ENCODE assay signal across 20 mouse cellular contexts in genomic region chr17:32022551-32022950, GRCm38 (mm10). TPM values are rescaled to one million over a fixed set of nuclear protein-coding genes. Genes with fewer than 3 reads are reported as not detected.
DNase-seq lines count a peak whose midpoint lies in the region; ATAC-seq and TF ChIP-seq lines count a peak whose summit lies in the region.
"Had no signal": no experiment of that assay in that cellular context is flagged by ENCODE, and none has a peak within 500 bp of the region (broad histone marks: within the 10 kb centered on the region; RNA-seq: fewer than 3 reads in every experiment).

No protein-coding gene starts in this region.

- ATAC-seq in kidney, embryonic 14.5 days (ENCODE audit: low FRiP score, low TSS enrichment), result no peak
- no peak for ATAC-seq in kidney, postnatal 0 days (replicated peaks; ENCODE audit: low FRiP score, low read depth)
- ATAC-seq in inflammation-experienced regulatory T-cells, adult 6 months, result no peak
- no peak for ATAC-seq in heart, embryonic 12.5 days (ENCODE audit: insufficient number of reproducible peaks, low FRiP score)
- ATAC-seq: forebrain, embryonic 14.5 days; hindbrain, embryonic 16.5 days; intestine, postnatal 0 days; liver, postnatal 0 days had no signal

- peaks cover 5% of the 10 kb centered on the region; the same call in 1 of the 2 replicates for H3K4me1 ChIP-seq in kidney, embryonic 14.5 days (ENCODE audit: control insufficient read depth, insufficient read depth, low read length)
- H3K4me1 ChIP-seq in kidney, postnatal 0 days (replicated peaks; ENCODE audit: insufficient read depth, low read length), result peaks cover 9% of the 10 kb centered on the region; the same call in 1 of the 2 replicates
- H3K4me1 ChIP-seq in heart, embryonic 12.5 days (replicated peaks), result peaks cover 16% of the 10 kb centered on the region
- H3K4me1 ChIP-seq: neural tube, embryonic 15.5 days had no signal

- H3K4me2 ChIP-seq in kidney, embryonic 14.5 days (replicated peaks; ENCODE audit: low read depth, low read length), result no peak overlapping the region
- no peak overlapping the region for H3K4me2 ChIP-seq in kidney, postnatal 0 days (ENCODE audit: low read length)
- H3K4me2 ChIP-seq in heart, embryonic 12.5 days, result no peak overlapping the region
- H3K4me2 ChIP-seq: limb, embryonic 12.5 days; liver, embryonic 11.5 days; midbrain, embryonic 11.5 days; neural tube, embryonic 15.5 days had no signal

- H3K36me3 ChIP-seq in kidney, embryonic 14.5 days (ENCODE audit: control insufficient read depth, insufficient read depth, low read length), result no peaks in the 10 kb centered on the region
- no peaks in the 10 kb centered on the region for H3K36me3 ChIP-seq in kidney, postnatal 0 days (ENCODE audit: insufficient read depth, low read length)
- H3K36me3 ChIP-seq in heart, embryonic 12.5 days, result no peaks in the 10 kb centered on the region
- H3K36me3 ChIP-seq: hindbrain, embryonic 10.5 days; limb, embryonic 12.5 days; neural tube, embryonic 15.5 days had no signal

- no peak overlapping the region for H3K9ac ChIP-seq in kidney, embryonic 14.5 days (ENCODE audit: low read depth, low read length)
- H3K9ac ChIP-seq in kidney, postnatal 0 days (ENCODE audit: low read depth, low read length), result no peak overlapping the region
- H3K9ac ChIP-seq in heart, embryonic 12.5 days, result no peak overlapping the region
- H3K9ac ChIP-seq: limb, embryonic 12.5 days; liver, postnatal 0 days; neural tube, embryonic 15.5 days had no signal

- WGBS in kidney, embryonic 14.5 days, result 60% methylated on average over 6 of the region's 6 CpGs
- WGBS in kidney, postnatal 0 days, result 42% methylated on average over 6 of the region's 6 CpGs
- 69% methylated on average over 6 of the region's 6 CpGs for WGBS in heart, embryonic 12.5 days

- H3K27me3 ChIP-seq in kidney, embryonic 14.5 days (ENCODE audit: control insufficient read depth, insufficient read depth, low read length), result no peaks in the 10 kb centered on the region
- H3K27me3 ChIP-seq in kidney, postnatal 0 days (ENCODE audit: insufficient read depth, low read length), result no peaks in the 10 kb centered on the region
- H3K27me3 ChIP-seq in heart, embryonic 12.5 days (replicated peaks), result no peaks in the 10 kb centered on the region
- H3K27me3 ChIP-seq: limb, embryonic 12.5 days; neural tube, embryonic 15.5 days had no signal

- no peak for TF ChIP-seq CTCF in kidney, postnatal 0 days (IDR thresholded peaks at IDR 0.05; ENCODE audit: low read depth)

- H3K27ac ChIP-seq in kidney, embryonic 14.5 days (ENCODE audit: low read depth, low read length), result no peak overlapping the region
- H3K27ac ChIP-seq in kidney, postnatal 0 days, result peak overlapping the region; percentile 31; the same call in 1 of the 2 replicates
- no peak overlapping the region for H3K27ac ChIP-seq in heart, embryonic 12.5 days (ENCODE audit: poor library complexity, severe bottlenecking)
- H3K27ac ChIP-seq: hindbrain, embryonic 10.5 days; limb, embryonic 12.5 days; neural tube, embryonic 15.5 days had no signal

- H3K9me3 ChIP-seq in kidney, embryonic 14.5 days (ENCODE audit: control insufficient read depth, low read length), result no peaks in the 10 kb centered on the region
- no peaks in the 10 kb centered on the region for H3K9me3 ChIP-seq in kidney, postnatal 0 days (replicated peaks; ENCODE audit: low read length)
- no peaks in the 10 kb centered on the region for H3K9me3 ChIP-seq in heart, embryonic 12.5 days (replicated peaks)
- H3K9me3 ChIP-seq: hindbrain, embryonic 10.5 days; limb, embryonic 12.5 days; neural tube, embryonic 15.5 days had no signal

- peak; percentile 45 for DNase-seq in kidney, adult 18-20 months
- peak; percentile 37 to 41 for DNase-seq in kidney, adult 8-10 months
- no peak for DNase-seq in kidney, postnatal 0 days (ENCODE audit: low spot score)
- DNase-seq in cerebellum, adult 8-10 months, result no peak
- DNase-seq: adrenal gland, adult 8-10 months; cerebellum, adult 11-12 months; cerebellum, postnatal 14 days; liver, postnatal 0 days; lung, postnatal 10 days had no signal

- H3K4me3 ChIP-seq in kidney, embryonic 14.5 days (ENCODE audit: low read length), result no peak overlapping the region
- no peak overlapping the region for H3K4me3 ChIP-seq in kidney, postnatal 0 days (replicated peaks; ENCODE audit: low read depth, low read length)
- no peak overlapping the region for H3K4me3 ChIP-seq in heart, embryonic 12.5 days
- H3K4me3 ChIP-seq: hindbrain, embryonic 10.5 days; limb, embryonic 12.5 days; neural tube, embryonic 15.5 days had no signal

RNA-seq across cellular contexts. Expression of gene Rrp1b, which starts 13.3 kb away (rescaled TPM):
- 64.4 and 77.5 TPM in 2 replicates for polyA plus RNA-seq in kidney, embryonic 14.5 days (2014; fragmentation: Nextera tagmentation; extraction: Ambion mirVana)
- 38.0 and 46.3 TPM in 2 replicates for polyA plus RNA-seq in kidney, postnatal 0 days (2015; fragmentation: Nextera tagmentation; extraction: Ambion mirVana)
- polyA plus RNA-seq in inflammation-experienced regulatory T-cells, adult 6 months (2017; shearing (Covaris generic)), result 10 to 100 TPM; 59.8 to 76.9 (median 64.4) TPM
- 39.9 and 44.1 TPM in 2 replicates for polyA plus RNA-seq in heart, embryonic 12.5 days (2016; fragmentation: Nextera tagmentation; extraction: Ambion mirVana)

RNA-seq across cellular contexts. Expression of gene Hsf2bp, which starts 13.6 kb away (rescaled TPM):
- 0.21 and 0.95 TPM in 2 replicates for polyA plus RNA-seq in kidney, embryonic 14.5 days (2014; fragmentation: Nextera tagmentation; extraction: Ambion mirVana)
- polyA plus RNA-seq in kidney, postnatal 0 days (2015; fragmentation: Nextera tagmentation; extraction: Ambion mirVana), result 2.9 and 3.1 TPM in 2 replicates
- polyA plus RNA-seq in inflammation-experienced regulatory T-cells, adult 6 months (2017; shearing (Covaris generic)), result 1 to 10 TPM in 2 of 3 experiments, under 1 TPM in 1; 0.57 to 5.1 (median 3.2) TPM
- polyA plus RNA-seq in heart, embryonic 12.5 days (2016; fragmentation: Nextera tagmentation; extraction: Ambion mirVana), result 0.41 and 0.60 TPM in 2 replicates

Comparison
In these comparisons a context has a peak if more than half of its experiments do, and no peak if none do; other contexts are left out.
1. DNase-seq: peak in kidney, adult 18-20 months (single experiment) and kidney, adult 8-10 months (2 of 2); none in kidney, postnatal 0 days (single experiment) and cerebellum, adult 8-10 months (single experiment).